Mouse (Mus musculus): ENCODE data around the gene Gcg. TPM values are rescaled to one million over a fixed set of nuclear protein-coding genes. Genes with fewer than 3 reads are reported as not detected.

The Gcg gene
- polyA plus RNA-seq, 1 experiment from 2014 or later: 0.59 TPM

- no peak for DNase-seq (ENCODE audit: low spot score)
Observed at GRCm38 (mm10) chr2:62460231-62460710, 23.2 kb downstream of the Gcg start.

DNA sequence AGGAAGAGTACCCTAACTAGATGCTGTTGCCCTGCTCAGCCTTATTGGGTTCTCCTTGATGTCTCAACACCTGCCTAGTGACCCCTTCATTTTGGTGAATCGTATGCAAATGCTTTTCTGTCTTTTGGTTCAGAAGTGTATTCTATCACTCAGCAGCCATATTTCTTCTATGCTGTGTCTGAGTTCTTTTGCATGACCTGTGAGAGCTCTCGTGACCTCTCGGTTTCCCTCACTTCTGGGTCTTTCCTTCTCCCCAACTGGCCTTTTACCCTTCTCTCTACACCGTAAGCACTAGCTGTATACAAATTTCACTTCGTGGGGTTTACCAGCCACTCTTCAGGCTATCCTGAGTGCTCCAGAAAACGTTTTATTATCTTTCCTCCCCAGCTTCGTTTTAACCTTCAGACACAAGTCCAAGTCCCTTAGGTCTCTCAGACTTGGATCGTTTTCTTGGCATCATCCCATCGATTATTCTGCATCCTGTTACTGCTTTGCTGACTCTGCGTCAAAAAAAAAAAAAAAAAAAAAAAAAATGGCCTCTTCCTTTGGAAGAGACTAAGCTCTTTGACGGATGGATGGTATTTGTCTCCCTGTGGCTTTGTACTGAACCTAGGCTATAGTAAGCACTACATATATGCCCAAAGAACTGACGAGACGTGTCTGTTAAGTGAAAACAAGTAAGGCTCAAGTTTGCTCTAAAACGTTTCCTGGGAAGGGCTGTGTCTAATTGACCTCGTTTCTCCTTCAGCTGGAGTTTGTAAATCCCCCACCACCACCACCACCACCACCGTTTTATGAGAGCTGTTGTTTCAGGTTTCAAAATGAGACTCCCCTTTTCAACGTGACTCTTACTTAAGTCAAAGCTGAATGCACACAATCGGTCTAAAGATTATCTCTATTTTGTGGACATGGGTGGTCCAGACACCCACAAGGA, 23.9 kb downstream of the Gcg start:
- DNase-seq (ENCODE audit: low spot score): no peak

DNA sequence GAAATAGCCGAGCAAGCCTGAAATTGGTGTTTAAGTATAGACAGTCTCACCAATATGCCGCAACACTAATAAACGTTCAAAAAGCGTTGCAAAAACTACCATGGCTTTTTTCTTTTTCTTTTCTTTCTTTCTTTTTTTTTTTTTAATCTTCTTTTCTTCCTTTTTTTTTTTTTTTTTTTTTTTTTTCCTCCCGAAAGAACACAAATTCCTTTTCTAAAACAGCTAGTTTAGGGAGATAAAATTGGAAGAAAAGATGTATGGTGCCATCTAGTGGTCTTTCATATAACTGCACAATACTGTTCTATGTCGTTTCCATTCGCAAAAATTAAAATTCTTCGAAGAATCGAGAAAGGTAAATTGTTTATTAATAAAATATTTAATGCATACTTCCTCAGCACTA, 25.4 kb downstream of the Gcg start:
- DNase-seq (ENCODE audit: low spot score): peak; percentile 33

- DNase-seq (ENCODE audit: low spot score): no peak
Observed at GRCm38 (mm10) chr2:62454991-62455390, 28.5 kb downstream of the Gcg start.

GRCm38 (mm10) chr2:62454033-62454432, 29.4 kb downstream of the Gcg start:
- no peak for DNase-seq (ENCODE audit: low spot score)

DNA sequence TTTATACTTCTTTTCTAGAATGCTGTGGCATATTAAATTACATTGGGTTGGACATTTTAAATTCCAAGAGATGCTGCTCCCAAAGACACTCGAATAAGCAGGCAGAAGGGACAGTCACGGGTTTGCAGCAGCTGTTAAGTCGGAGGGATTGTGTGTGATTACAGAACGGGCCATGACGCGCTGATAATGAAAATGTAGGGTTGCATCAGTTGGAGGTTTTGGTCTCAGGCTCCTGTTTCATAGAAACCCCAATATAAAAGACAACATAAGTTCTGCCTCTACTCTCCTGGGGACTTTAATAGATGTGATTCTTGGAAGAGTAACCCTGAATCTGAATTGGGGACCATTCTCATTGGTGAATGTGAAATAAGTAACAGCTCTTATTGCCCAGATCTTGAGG, 33.1 kb downstream of the Gcg start:
- no peak for DNase-seq (ENCODE audit: low spot score)

DNA sequence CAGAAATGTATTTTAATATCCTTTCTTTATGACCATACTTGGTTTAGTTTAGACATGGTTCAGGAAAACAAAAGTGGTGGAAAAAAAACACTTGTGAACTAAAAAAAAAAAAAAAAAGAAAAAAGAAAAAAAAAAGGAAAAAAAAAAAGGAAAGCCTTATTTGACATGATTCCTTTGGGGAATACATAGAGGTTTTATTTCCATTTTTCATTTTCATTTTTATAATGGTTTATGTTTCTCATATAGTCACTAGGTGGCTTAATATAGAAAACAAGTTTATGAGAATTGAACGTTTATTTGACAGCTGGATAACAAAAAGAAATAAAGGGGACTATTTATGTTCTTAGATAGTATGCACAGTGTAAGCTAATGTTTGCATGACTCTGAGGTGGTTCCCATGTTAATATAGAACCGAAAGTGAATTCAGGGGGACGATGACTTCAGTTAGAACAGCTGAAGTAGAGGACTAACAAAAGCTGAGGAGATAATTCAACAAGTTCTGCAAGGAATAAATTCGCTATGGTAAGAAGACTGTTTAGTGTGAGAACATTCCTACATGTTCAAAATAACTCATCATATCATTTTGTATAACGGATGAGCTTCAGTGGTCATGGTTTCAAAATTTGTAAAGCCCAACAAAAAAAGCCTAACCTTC, 33.6 kb downstream of the Gcg start:
- no peak for DNase-seq (ENCODE audit: low spot score)

DNA sequence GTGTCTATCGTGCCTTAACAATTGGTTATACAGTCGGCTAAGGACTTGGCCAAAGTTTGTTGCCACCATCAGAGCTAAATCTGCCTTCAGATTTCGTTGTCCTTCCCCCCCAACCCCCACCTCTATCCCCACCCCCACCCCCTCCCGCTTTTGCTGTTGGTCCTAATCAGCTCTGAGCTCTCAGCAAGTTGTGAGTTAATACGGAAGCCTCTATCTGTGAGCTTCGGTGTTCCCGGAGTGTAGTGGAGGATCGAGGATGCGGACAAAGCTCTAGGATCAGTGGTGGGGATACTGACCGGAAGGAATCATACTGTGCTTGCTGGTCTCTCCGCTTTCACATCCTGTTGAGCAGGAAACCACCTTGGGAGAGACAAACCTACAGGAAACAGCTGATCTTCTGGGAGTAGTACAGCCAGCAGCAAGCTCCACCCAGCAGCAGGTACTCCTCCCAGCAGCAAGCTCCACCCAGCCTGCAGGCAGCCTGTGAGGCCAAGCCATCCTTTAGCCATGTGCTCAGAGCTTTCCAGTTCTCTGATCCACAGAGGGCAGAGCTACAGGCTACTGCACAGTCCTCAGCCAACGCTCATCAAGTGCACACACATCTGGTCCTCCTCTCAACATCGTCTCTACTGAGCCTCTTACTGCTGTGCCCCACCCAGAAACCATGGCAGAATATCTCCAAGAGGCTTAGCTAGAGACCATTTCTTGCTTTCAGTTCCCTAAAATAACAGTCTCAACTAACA, 42.5 kb downstream of the Gcg start:
- DNase-seq (ENCODE audit: low spot score): peak; percentile 67

- no peak for DNase-seq (ENCODE audit: low spot score)
Observed at GRCm38 (mm10) chr2:62440083-62440482, 43.4 kb downstream of the Gcg start.

DNA sequence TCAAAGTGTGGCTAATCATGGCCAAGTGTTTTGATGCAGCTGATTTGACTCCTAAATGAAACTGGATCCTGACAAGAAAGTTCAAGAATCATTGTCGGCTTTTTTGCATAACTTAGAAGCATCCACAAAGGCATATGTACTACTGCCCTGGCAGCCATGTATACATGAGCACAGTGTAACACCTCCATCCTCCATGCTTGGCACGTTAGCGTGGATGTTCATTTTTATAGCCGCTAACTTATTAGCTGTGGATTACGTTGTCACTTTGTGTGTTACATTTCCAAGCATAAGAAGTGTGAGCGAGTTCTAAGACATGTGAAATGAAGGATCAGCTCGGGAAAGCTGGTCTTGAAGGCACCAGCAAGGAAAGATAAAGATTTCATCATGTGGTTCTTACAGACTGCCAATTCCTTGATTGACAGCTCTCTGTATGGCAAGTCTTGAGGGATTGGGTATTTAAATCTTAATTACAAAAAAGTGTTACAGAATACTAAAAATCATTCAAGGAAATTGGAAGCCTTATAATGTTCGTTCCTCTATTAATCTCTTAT, 52.1 kb downstream of the Gcg start:
- DNase-seq (ENCODE audit: low spot score): no peak

- DNase-seq (ENCODE audit: low spot score): no peak
Observed at GRCm38 (mm10) chr2:62425941-62426340, 57.5 kb downstream of the Gcg start.

Other genes with a start within 250 kb of the Gcg start
- 58.4 and 69.5 TPM in 2 replicates for gene Dpp4, start 71.4 kb downstream of the Gcg start, polyA plus RNA-seq (2015; fragmentation: Nextera tagmentation; extraction: Ambion mirVana)
- 1.8 and 3.4 TPM in 2 replicates for gene Fap, start 90.4 kb upstream of the Gcg start, polyA plus RNA-seq (2015; fragmentation: Nextera tagmentation; extraction: Ambion mirVana)
- 10.7 and 11.4 TPM in 2 replicates for gene Ifih1, start 162.6 kb upstream of the Gcg start, polyA plus RNA-seq (2015; fragmentation: Nextera tagmentation; extraction: Ambion mirVana)
- 1.8 and 1.9 TPM in 2 replicates for gene Gca, start 180.6 kb upstream of the Gcg start, polyA plus RNA-seq (2015; fragmentation: Nextera tagmentation; extraction: Ambion mirVana)

All from thymus, postnatal 0 days (tissue).